Mouse (Mus musculus): Measurements from ENCODE around the gene Dpf3. TPM values are rescaled to one million over a fixed set of nuclear protein-coding genes. Genes with fewer than 3 reads are reported as not detected.

The Dpf3 gene
- total RNA-seq, 2 experiments from 2014 or later, result 4.4 to 7.8 TPM

DNA sequence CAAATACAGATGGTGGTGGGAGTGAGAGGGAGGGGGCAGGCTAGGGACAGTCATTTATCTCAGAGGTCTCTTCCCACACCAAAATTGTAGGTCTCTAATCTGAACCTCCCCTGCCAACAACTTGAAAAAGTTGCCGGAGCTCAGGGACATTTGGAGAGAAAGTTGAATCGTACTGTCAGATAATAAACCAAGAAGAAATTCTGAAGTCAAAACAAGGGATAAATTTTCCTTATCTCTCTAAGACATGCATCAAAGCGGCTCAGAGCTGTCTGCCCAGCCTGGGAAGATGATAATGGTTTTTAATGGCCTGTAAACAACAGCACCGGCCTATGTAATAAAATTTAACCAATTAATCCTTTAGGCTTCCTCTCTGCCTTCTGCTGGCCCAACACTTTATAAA lies 59.9 kb downstream of the Dpf3 start:
- intact Hi-C loops (cut with DNase I), result no loop called here
- DNase-seq (ENCODE audit: low spot score in 2 of 2), result no peak

GRCm38 (mm10) chr12:83426326-83426725 lies 61.2 kb downstream of the Dpf3 start:
- intact Hi-C loops (cut with DNase I), result no loop called here
- DNase-seq (ENCODE audit: low spot score in 2 of 2), result no peak

GRCm38 (mm10) chr12:83425736-83426135 lies 61.8 kb downstream of the Dpf3 start:
- DNase-seq (ENCODE audit: low spot score in 2 of 2), result no peak
- intact Hi-C loops (cut with DNase I), result no loop called here

DNA sequence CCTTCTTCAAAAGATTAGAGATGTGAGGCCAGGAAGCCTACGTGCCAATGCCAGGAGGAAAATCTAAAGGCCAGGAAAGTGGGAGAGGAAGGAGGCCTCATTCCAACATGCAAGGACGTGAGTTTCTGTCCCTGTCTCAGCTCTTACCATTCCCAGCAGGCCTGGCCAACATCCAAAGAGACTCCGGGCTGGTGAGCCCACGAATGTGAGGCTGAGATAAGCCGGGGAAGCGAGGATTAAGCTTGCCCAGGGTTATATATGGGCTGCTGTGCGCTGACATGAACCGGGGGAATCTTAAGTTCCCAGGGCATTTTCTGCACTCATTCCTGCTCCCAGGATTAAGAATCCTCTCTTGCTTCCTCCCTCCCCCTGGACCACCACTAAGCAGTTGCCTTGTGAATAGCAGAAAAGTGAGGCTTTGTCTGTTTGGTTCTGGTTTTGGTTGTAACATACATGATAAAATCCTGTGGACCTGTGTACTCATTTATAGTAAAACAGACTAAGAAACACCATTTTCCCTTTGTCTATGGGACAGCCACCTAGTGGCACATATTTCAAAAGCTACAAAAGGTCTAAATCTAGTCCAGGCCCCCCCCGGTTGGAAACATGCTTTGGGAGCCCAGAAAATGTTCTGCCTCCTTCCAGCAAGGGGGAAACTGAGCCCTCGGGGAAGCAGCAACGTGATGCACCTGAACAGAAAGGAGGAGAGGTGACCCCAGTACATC lies 62.6 kb downstream of the Dpf3 start:
- intact Hi-C loops (cut with DNase I), result no loop called here

DNA sequence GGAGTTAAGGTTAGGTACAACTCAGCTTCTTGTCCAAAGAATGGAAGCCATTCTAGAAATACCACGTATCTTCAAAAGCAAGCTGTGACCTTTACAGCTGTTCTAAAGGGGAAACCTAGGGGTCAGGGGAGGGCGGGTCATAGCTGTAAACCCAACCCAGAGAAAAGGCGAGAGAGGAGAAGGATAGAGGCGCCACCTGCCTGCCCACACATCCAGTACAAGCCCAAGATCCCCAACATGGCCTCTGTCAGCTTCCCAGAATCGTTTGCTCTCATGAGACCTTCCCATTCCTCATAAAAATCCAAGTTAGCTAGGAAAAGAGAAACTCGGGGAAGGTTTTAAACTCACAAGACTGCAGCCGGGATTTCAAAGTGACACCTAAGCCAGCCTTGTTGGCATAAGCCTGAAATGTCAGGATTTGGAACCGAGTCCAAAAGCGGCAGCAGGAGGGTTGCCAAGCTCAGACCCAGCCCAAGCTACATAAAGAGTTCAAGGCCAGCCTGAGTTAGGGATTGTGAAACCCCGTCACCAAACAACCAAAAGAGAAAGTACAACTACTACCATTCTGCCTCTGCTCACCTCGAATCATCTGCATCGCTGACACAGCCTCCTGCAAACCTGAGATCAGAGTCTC lies 63.3 kb downstream of the Dpf3 start:
- intact Hi-C loops (cut with DNase I), result no loop called here
- no peak for DNase-seq (ENCODE audit: low spot score in 2 of 2)

More for the DNA sequence above, 62.6 kb downstream of the Dpf3 start:
- DNase-seq (ENCODE audit: low spot score in 2 of 2), result peak in 1 of 2 experiments; percentile 20

DNA sequence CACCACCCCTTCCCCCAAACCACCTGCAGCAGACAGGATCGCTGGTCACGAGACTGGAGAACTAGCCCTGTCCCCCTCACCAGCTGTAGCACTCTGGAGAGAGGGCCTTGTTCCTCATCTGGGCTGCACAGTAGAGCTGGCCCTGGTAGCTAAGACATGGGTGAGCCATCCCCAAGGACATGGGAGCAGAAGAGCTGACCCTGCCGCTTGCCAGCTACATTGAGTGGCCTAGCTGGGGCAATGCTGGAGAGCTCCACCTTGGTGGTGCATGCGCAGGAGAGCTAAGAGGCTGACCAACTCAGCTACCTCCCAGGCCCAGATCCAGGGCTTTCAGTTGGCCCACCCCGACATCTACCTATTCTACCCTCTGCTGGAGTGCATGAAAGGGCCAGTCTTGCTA lies 67.2 kb downstream of the Dpf3 start:
- no peak for DNase-seq (ENCODE audit: low spot score in 2 of 2)
- intact Hi-C loops (cut with DNase I), result no loop called here

- intact Hi-C loops (cut with DNase I), result no loop called here
- DNase-seq (ENCODE audit: low spot score in 2 of 2), result no peak
Measured at GRCm38 (mm10) chr12:83415207-83415606, 72.3 kb downstream of the Dpf3 start.

GRCm38 (mm10) chr12:83413684-83414083 lies 73.8 kb downstream of the Dpf3 start:
- intact Hi-C loops (cut with DNase I), result loop anchor here (5.0 kb wide), 1 partner anchor 74 kb away; the partner anchor contains the start of gene Dpf3
- no peak for DNase-seq (ENCODE audit: low spot score in 2 of 2)

DNA sequence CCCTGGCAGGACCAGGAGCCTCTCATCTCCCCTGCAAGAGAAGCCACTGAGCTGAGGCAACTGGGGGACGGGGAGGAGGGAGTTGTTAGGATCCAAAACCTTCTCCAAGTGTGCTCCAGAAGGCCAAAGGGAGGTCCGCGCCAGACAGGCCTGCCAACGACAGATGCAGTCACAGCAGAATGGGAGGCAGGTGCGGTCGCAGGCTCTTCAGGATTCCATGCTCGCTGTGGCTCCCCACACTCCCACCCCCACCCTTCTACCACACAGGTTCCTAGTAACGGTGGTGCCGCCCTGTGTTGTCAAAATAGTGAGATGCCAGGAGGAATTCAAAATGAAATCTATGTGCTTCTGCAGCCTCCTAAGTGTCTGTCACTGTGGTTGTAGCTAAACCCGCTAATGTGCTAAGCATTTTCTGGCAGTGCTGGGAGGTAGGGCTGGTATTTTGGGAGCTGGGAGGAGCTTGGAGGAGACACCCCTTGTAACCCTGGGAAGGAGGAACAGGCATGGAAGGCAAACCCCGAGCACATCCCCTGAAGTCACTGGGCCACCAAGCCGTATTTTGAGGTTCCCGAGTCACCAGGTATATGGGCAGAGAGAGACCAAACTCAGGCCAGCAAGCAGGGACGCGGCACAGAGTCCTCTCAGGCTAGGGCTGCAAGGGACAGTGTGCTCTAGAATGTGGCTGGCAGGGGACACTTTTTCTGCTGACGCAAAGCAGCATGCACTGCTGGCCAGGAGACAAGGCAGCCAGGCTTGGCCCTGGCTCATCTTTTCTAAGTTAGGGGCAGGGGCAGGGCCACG lies 75.6 kb downstream of the Dpf3 start:
- DNase-seq (ENCODE audit: low spot score in 2 of 2), result peak; percentile 44 to 70
- intact Hi-C loops (cut with DNase I), result loop anchor here (5.0 kb wide), 1 partner anchor 75 kb away; the partner anchor contains the start of gene Dpf3

DNA sequence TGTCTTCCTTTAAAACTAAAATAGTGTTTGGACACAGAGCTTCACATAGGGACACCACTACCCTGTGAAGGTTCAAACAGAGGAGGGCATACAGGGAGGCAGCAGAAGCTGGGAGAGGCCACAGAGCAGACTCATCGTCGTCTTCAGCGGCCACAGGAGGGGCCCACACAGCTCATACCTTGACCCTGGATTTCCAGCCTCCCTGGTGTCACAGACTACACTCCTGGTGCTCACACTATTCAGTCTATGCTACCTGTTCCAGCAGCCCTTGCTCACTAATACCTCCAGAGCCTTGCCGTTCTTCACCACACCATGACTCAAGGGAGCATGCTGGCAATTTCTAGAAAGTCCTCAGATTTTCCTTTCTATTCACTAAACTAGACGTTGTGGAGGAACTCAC lies 76.5 kb downstream of the Dpf3 start:
- intact Hi-C loops (cut with DNase I), result loop anchor here (5.0 kb wide), 1 partner anchor 76 kb away; the partner anchor contains the start of gene Dpf3

DNA sequence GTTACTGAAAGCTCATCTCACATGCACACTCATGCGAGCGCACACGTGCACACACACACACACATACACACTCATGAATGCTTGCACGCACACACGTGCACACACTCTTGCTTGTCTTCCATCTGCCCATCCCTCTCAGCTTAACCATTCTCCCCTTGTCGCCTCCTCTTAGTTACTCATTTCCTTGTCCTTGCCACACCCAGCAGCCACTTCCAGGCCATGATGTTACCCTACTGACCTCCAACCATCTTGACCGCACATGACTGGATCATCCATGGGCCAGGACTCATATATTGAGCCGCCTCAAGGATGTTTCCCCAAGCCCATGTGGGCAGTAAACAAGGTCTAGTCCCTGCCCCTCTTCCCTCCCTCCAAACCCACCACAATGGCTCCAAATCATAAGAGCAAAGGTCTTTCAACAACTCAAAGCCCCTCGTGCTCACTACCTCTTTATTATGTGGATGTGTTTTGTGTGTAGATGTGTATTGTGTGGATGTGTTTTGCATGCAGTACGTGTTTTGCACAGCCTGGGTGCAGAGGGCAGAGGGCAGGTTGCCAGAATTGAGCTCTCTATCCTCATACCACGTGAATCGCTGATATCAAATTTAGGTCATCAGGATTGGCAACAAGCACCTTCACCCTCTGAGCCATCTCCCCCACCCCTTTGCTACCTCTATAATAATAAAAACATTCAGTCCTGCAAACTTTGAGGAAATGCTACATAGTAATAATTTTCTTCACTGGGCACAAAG lies 82.0 kb downstream of the Dpf3 start:
- no peak for DNase-seq (ENCODE audit: low spot score in 2 of 2)
- intact Hi-C loops (cut with DNase I), result no loop called here

More for the DNA sequence above, 76.5 kb downstream of the Dpf3 start:
- no peak for DNase-seq (ENCODE audit: low spot score in 2 of 2)

DNA sequence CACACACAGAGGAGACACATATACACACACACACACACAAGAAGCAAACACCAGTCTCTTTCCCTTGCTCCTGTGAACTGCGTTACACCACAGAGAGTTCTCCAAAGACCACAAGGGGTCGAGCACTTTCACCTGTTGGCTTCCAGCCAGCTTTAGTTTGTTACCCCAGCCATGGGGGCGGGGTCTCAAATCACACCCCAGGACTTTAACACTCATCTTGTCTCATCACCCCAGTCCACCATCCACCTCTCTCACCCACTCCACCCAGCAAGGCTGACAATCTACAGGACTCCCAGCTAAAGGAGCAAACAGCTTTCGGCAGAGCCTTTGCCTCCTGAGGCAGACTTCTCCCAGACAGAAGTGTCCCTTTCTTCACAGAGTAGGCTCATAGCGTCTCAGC lies 85.2 kb downstream of the Dpf3 start:
- no peak for DNase-seq (ENCODE audit: low spot score in 2 of 2)
- intact Hi-C loops (cut with DNase I), result no loop called here

GRCm38 (mm10) chr12:83392011-83392410 lies 95.5 kb downstream of the Dpf3 start:
- DNase-seq (ENCODE audit: low spot score in 2 of 2), result no peak
- intact Hi-C loops (cut with DNase I), result no loop called here

GRCm38 (mm10) chr12:83387554-83387953 lies 100.0 kb downstream of the Dpf3 start:
- DNase-seq (ENCODE audit: low spot score in 2 of 2), result no peak
- intact Hi-C loops (cut with DNase I), result no loop called here

- intact Hi-C loops (cut with DNase I), result no loop called here
Measured at GRCm38 (mm10) chr12:83381072-83381471, 106.4 kb downstream of the Dpf3 start.

GRCm38 (mm10) chr12:83380016-83380415 lies 107.5 kb downstream of the Dpf3 start:
- no peak for DNase-seq (ENCODE audit: low spot score in 2 of 2)
- intact Hi-C loops (cut with DNase I), result no loop called here

More at GRCm38 (mm10) chr12:83381072-83381471, 106.4 kb downstream of the Dpf3 start:
- no peak for DNase-seq (ENCODE audit: low spot score in 2 of 2)

- intact Hi-C loops (cut with DNase I), result no loop called here
- no peak for DNase-seq (ENCODE audit: low spot score in 2 of 2)
Measured at GRCm38 (mm10) chr12:83375015-83375831, 112.3 kb downstream of the Dpf3 start.

DNA sequence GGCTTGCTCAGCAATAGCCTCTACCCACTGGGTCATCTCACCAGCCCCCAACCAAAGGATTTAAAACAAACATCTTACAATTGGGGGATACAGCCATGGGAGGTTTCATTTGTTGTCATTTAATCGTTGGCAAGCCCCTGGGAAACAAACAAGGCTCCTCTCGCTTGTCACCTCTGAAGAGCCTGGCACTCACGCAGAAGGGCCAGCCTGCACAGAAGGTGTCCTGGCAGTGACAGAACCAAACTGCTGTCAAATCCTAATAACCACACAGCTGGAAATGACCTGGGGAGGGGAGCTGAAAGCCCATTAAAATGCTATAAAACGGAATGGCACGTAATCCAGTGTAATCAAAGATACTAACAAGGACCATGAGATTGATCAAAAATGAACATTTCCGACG lies 114.4 kb downstream of the Dpf3 start:
- DNase-seq (ENCODE audit: low spot score in 2 of 2), result no peak
- intact Hi-C loops (cut with DNase I), result no loop called here

GRCm38 (mm10) chr12:83372290-83372689 lies 115.2 kb downstream of the Dpf3 start:
- DNase-seq (ENCODE audit: low spot score in 2 of 2), result no peak

More at GRCm38 (mm10) chr12:83372290-83372689, 115.2 kb downstream of the Dpf3 start:
- intact Hi-C loops (cut with DNase I), result no loop called here
